Mouse (Mus musculus) lung, adult 2 months (tissue): Measurements from ENCODE around the gene Tmem80. TPM values are rescaled to one million over a fixed set of nuclear protein-coding genes. Genes with fewer than 3 reads are reported as not detected.

ENCODE experiments used
- DNase-seq: peaks from one replicate; pipeline ENCODE4 v3.0.0; 2022
- H3K4me1 ChIP-seq: fragments of 200-500 bp; 2 replicates; pipeline ENCODE4 v1.6.1; 2011; ENCODE audit warnings: low read length; ENCODE audit not compliant: control insufficient read depth, insufficient read depth
- H3K4me3 ChIP-seq: fragments of 200-500 bp; replicated peaks from 2 replicates; pipeline ENCODE3; 2011; ENCODE audit warnings: low read depth, mild to moderate bottlenecking, control low read depth, low read length; ENCODE audit errors: extremely low read depth
- CTCF ChIP-seq: fragments of 200-500 bp; IDR thresholded peaks from 2 replicates; pipeline ENCODE4 v1.5.1; 2011; ENCODE audit warnings: mild to moderate bottlenecking, low read length, control low read depth; ENCODE audit not compliant: insufficient read depth
- POLR2A ChIP-seq: fragments of 200-500 bp; IDR thresholded peaks from 2 replicates; pipeline ENCODE4 v1.6.1; 2011; ENCODE audit warnings: low read depth, mild to moderate bottlenecking, control low read depth, low read length, borderline replicate concordance; ENCODE audit errors: extremely low read depth
- WGBS: fragments of 180-500 bp; shearing (Covaris S2); methylation state at CpG from one replicate; pipeline ENCODE4 v1.1.7; 2018; 5-methylcytosine and 5-hydroxymethylcytosine counted together
- polyA plus RNA-seq: library from polyadenylated mRNA; depleted of rRNA; stranded (reverse); fragments of >200 nt; gene quantifications from 2 replicates; pipeline ENCODE4 v1.2.3, GENCODE M21; 2012; rRNA removed

The Tmem80 gene
- polyA plus RNA-seq, result 37.2 and 49.2 TPM in 2 replicates

DNA sequence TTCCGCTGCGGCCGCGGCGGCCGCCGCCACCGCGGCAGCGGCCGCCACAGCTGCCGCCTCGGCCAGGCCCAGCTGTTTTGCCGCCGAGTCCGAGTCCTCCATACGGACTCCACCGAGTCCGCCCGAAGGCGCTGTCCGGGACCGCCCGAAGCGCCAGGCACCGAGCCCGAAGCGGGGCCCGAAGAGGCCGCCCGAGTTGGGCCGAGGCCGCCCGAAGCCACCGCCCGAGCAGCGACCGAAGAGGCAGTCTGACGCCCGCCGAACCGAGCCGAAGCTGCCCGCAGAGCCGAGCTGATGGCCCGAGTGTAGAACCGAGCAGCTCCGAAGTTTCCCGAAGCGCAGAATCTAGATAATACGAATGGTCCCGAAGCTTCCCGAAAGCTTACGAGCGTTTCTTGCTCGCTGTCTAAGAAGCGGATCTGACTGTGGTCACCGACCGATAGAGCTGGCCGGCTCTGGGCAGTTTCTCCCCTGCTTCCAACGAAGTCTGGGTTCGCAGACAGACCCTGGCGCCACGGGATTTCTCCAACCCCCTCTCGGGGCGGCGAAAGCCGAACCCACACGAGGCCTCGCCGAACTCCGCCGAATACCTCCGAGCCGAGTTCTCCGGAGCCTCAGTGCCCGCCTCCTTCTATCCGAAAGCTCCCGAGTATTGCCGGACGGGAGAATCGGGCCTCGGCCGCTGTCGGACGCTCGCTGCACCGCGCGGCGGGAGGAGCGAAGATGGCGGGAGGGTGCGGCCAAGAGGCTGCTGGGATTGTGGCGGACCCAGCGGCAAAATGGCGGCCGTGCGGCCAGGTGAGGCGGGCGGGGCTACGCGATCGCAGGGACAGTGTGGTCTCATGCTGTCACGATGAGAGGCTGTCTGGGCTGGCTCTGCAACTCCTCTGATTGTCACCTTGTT, at the start of gene Tmem80, which contains the start of gene Deaf1:
Gene Tmem80 (plus strand): TSS at position 271 of the 904 bp plus-strand sequence.
Gene Deaf1 (minus strand): TSS at position 222 of the 904 bp plus-strand sequence.
- TF ChIP-seq POLR2A (peak; percentile 91), CTCF (no peak)
- WGBS, result under 1% methylated on average over 104 of the region's 105 CpGs
- peak; percentile 99 for DNase-seq
- H3K4me3 ChIP-seq, result peak within 1 kb of the TSS; percentile 96
- H3K4me1 ChIP-seq, result peaks cover 18% of the 10 kb centered on the region

DNA sequence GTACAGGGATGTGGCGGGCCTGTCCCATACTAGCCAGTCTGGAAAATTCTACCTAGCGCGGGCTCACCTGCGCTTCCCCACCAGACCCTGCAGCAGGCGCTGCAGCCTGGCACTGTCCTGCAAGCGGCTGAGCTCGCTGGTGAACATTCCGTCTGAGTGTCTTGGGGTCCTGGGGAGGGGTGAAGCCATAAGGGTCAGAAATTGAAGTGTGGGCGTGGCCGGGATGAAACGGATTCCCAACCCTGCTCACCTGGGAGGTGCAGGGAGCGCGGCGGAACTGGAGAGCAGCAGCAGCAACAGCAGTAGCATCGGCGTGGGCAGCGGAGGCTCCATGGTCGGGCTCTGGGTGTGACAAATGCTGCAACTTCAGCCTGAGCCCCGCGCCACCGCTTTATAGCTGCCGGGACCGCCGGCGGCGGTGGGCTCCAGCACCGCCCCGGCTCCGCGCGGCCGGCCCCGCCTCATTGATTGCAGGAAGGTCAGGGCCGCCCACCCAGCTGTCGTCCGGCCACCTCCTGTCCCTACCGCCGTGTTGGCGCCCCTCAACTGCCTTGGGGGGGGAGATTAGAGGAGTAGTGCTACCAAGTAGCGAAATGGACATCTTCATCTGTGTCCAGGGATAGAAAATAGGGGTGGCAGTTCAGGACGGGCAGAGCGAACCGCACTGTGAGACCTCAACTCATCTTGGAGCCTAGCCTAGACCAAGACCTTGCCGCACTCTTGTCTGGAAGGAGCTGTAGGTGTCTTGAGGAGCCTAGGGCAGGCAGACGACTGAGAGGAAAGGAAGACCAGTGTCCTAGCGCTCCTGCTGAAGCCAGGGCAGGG, 48.6 kb upstream of the Tmem80 start, which contains the start of gene Sct:
Gene Sct (minus strand): TSS at position 368 of the 825 bp plus-strand sequence.
- 0 out of 2 replicates have a peak, but pooled peaks cover 2% of the 10 kb centered on the region for H3K4me1 ChIP-seq
- H3K4me3 ChIP-seq, result peak within 1 kb of the TSS; percentile 27
- WGBS, result 9% methylated on average over 46 of the region's 46 CpGs
- TF ChIP-seq CTCF, result peak; percentile 33
- no peak for TF ChIP-seq POLR2A
- DNase-seq, result no peak

- no peak overlapping the region for H3K4me3 ChIP-seq
- TF ChIP-seq CTCF (no peak), POLR2A (no peak)
- 68% methylated on average over 6 of the region's 6 CpGs for WGBS
- no peak for DNase-seq
- 0 out of 2 replicates have a peak, but pooled peaks cover 2% of the 10 kb centered on the region for H3K4me1 ChIP-seq
Observed at GRCm38 (mm10) chr7:141281442-141281841, 46.1 kb upstream of the Tmem80 start.

DNA sequence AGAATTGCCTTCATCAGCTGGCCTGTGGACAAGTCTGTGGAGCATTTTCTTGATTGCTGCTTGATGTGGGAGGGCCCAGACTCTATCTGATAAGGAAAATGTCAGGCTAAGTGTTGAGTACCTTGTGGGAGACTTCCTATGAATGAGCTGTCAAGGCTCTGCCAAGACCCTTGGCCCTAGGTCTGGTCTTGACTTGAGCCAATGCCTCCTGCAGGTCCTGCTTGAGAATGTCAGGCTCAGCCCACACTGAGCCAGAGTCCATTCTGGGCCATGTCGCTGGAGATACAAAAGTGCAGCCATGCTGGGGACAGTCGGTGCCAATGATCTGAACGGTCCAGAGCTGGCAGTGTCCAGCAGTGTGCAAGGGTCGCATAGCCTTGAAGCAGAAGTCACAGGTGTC, 44.8 kb upstream of the Tmem80 start:
- 80% methylated on average over 4 of the region's 4 CpGs for WGBS
- Histone ChIP-seq H3K4me3 (no peak overlapping the region), H3K4me1 (0 out of 2 replicates have a peak, but pooled peaks cover 2% of the 10 kb centered on the region)
- TF ChIP-seq POLR2A (no peak), CTCF (no peak)
- DNase-seq, result no peak

- H3K4me1 ChIP-seq, result peaks cover 3% of the 10 kb centered on the region
- H3K4me3 ChIP-seq, result no peak overlapping the region
- 77% methylated on average over 3 of the region's 3 CpGs for WGBS
- DNase-seq, result no peak
- TF ChIP-seq CTCF, result no peak
- no peak for TF ChIP-seq POLR2A
Observed at GRCm38 (mm10) chr7:141288042-141288441, 39.5 kb upstream of the Tmem80 start.

- H3K4me1 ChIP-seq, result peaks cover 15% of the 10 kb centered on the region
- no peak for DNase-seq
- WGBS, result 7% methylated on average over 46 of the region's 46 CpGs
- H3K4me3 ChIP-seq, result no peak within 1 kb of the TSS
- TF ChIP-seq POLR2A (no peak), CTCF (no peak)
Observed at GRCm38 (mm10) chr7:141291921-141292582, 35.5 kb upstream of the Tmem80 start, which contains the start of gene Drd4. Gene Drd4, plus strand, starts transcription at chr7:141292006.

- DNase-seq, result no peak
- peaks cover 15% of the 10 kb centered on the region for H3K4me1 ChIP-seq
- no peak for TF ChIP-seq CTCF
- TF ChIP-seq POLR2A, result no peak
- no peak overlapping the region for H3K4me3 ChIP-seq
- WGBS, result 64% methylated on average over 15 of the region's 15 CpGs
Observed at GRCm38 (mm10) chr7:141292583-141293388, 34.8 kb upstream of the Tmem80 start.

DNA sequence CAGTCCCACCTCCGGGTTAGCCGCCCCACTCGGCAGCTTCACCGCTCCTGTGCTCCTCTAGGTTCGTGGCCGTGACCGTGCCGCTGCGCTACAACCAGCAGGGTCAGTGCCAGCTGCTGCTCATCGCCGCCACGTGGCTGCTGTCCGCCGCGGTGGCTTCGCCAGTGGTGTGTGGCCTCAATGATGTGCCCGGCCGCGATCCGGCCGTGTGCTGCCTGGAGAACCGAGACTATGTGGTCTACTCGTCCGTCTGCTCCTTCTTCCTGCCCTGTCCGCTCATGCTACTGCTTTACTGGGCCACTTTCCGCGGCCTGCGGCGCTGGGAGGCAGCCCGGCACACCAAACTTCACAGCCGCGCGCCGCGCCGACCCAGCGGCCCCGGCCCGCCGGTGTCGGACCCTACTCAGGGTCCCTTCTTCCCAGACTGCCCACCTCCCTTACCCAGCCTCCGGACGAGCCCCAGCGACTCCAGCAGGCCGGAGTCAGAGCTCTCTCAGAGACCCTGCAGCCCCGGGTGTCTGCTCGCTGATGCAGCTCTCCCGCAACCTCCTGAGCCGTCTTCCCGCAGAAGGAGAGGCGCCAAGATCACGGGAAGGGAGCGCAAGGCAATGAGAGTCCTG, 33.6 kb upstream of the Tmem80 start:
- Histone ChIP-seq H3K4me1 (peaks cover 15% of the 10 kb centered on the region), H3K4me3 (peak overlapping the region; percentile 26)
- 2% methylated on average over 53 of the region's 53 CpGs for WGBS
- no peak for TF ChIP-seq POLR2A
- no peak for TF ChIP-seq CTCF
- peak; percentile 19 for DNase-seq
